Mouse (Mus musculus) hematopoietic multipotent progenitor cell, adult 10-12 weeks (in vitro differentiated cells): ENCODE results near the gene Trpm2. TPM values are rescaled to one million over a fixed set of nuclear protein-coding genes. Genes with fewer than 3 reads are reported as not detected.

ENCODE experiments used
- polyA plus RNA-seq: library from polyadenylated mRNA; stranded (reverse); fragments of >175 nt; gene quantifications from 2 replicates; pipeline ENCODE4 v1.2.3, GENCODE M21; 2012; ENCODE audit warnings: low replicate concordance

Trpm2 gene
- polyA plus RNA-seq = 16.4 and 23.4 TPM in 2 replicates

GRCm38 (mm10) chr10:77970481-77970880 lies at the start of gene Trpm2:
Gene Trpm2, minus strand, starts transcription at chr10:77970563.

GRCm38 (mm10) chr10:78009945-78010293 lies 39.6 kb upstream of the Trpm2 start, which contains the start of gene Pfkl:
Gene Pfkl, minus strand, starts transcription at chr10:78010083.

GRCm38 (mm10) chr10:77978351-77979350 lies 8.3 kb upstream of the Trpm2 start, which contains the start of gene 1810043G02Rik:
Gene 1810043G02Rik, plus strand, starts transcription at chr10:77978524.

GRCm38 (mm10) chr10:77902211-77902893 lies 68.0 kb downstream of the Trpm2 start, which contains the start of gene Lrrc3:
Gene Lrrc3, minus strand, starts transcription at chr10:77902536.

GRCm38 (mm10) chr10:77861675-77862074 lies 108.7 kb downstream of the Trpm2 start, which contains the start of gene Gm3285:
Gene Gm3285, plus strand, starts transcription at chr10:77861975.

Other genes starting within 250 kb of the Trpm2 start
- not detected in 2 replicates for gene Krtap12-1, start 250.0 kb downstream of the Trpm2 start, polyA plus RNA-seq
- gene Gm10100, start 244.1 kb downstream of the Trpm2 start, polyA plus RNA-seq = not detected in 2 replicates
- gene Gm18596, start 227.9 kb downstream of the Trpm2 start, polyA plus RNA-seq = not detected in 2 replicates
- not detected in 2 replicates for gene Gm9736, start 219.2 kb downstream of the Trpm2 start, polyA plus RNA-seq
- not detected in 2 replicates for gene Gm3233, start 210.9 kb downstream of the Trpm2 start, polyA plus RNA-seq
- not detected in 2 replicates for gene Gm3238, start 199.2 kb downstream of the Trpm2 start, polyA plus RNA-seq
- gene Gm7138, start 193.6 kb downstream of the Trpm2 start, polyA plus RNA-seq = not detected in 2 replicates
- gene Gm3250, start 188.0 kb downstream of the Trpm2 start, polyA plus RNA-seq = not detected in 2 replicates
- gene Gm7137, start 182.4 kb downstream of the Trpm2 start, polyA plus RNA-seq = not detected in 2 replicates
- not detected in 2 replicates for gene Gm9639, start 175.5 kb downstream of the Trpm2 start, polyA plus RNA-seq
- gene Gm19668, start 171.4 kb downstream of the Trpm2 start, polyA plus RNA-seq = not detected in 2 replicates
- not detected in 2 replicates for gene Gm9507, start 158.7 kb downstream of the Trpm2 start, polyA plus RNA-seq
- not detected in 2 replicates for gene Gm2696, start 155.9 kb downstream of the Trpm2 start, polyA plus RNA-seq
- gene Krtap10-4, start 143.5 kb downstream of the Trpm2 start, polyA plus RNA-seq = not detected in 2 replicates
- gene Krtap10-10, start 134.6 kb downstream of the Trpm2 start, polyA plus RNA-seq = not detected in 2 replicates
- not detected in 2 replicates for gene Gm36176, start 123.8 kb downstream of the Trpm2 start, polyA plus RNA-seq
- not detected in 2 replicates for gene Gm10318, start 117.7 kb downstream of the Trpm2 start, polyA plus RNA-seq
- gene Gm3285, start 108.6 kb downstream of the Trpm2 start, polyA plus RNA-seq = not detected in 2 replicates
- 0.25 and 0.51 TPM in 2 replicates for gene Lrrc3, start 68.0 kb downstream of the Trpm2 start, polyA plus RNA-seq
- 25.5 and 26.2 TPM in 2 replicates for gene 1810043G02Rik, start 8.0 kb upstream of the Trpm2 start, polyA plus RNA-seq
- gene Pfkl, start 39.5 kb upstream of the Trpm2 start, polyA plus RNA-seq = 39.0 and 77.3 TPM in 2 replicates
- gene Dnmt3l, start 71.4 kb upstream of the Trpm2 start, polyA plus RNA-seq = not detected in 2 replicates
- 3.1 and 8.2 TPM in 2 replicates for gene Aire, start 73.0 kb upstream of the Trpm2 start, polyA plus RNA-seq
- gene Icosl, start 98.7 kb upstream of the Trpm2 start, polyA plus RNA-seq = 18.7 and 146 TPM in 2 replicates
- gene D10Jhu81e, start 199.2 kb upstream of the Trpm2 start, polyA plus RNA-seq = 62.1 and 68.8 TPM in 2 replicates
- gene Pwp2, start 214.6 kb upstream of the Trpm2 start, polyA plus RNA-seq = 5.6 and 10.0 TPM in 2 replicates